Mouse (Mus musculus): ENCODE data around the gene Crb1. TPM values are rescaled to one million over a fixed set of nuclear protein-coding genes. Genes with fewer than 3 reads are reported as not detected.
"Not testable (repeated sequence)": the region's sequence is repeated elsewhere in the genome, so short reads cannot be mapped to it uniquely, and the experiment has no call there.

Gene Crb1
- under 1 TPM; 0.30 to 0.36 TPM for total RNA-seq (2021)

DNA sequence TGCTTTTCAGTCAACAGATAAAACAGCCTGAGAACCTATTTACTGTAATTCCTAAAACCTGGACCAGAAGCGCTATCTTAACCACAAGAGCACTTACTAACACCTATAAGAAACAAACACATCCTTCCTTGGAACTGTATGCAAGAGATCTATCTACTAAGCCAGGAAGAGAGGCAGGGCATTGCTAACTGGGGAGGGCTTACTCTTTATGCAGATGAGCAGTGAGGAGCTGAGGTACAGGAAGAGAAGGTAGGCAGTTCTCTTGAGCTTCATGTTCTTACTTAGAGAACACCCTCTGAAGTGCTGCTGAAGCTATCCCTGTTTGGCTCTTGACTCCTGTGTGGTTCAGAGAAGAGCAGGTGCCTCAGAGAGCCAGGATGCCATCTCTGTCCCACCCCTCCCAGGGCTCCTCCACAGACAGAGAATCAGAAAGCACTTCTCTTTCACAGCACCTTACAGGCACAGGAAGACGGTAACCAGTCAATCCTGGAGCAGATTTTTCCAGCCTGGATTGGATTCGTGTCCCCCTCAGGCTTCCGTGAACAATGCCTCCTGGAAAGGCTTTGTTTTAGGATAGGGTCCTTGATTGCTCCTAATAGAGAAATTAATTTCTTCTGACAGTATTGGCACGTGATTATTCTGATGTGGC lies at the start of gene Crb1:
Crb1 (minus strand) TSS at position 463 of the 649 bp plus-strand sequence.
- intact Hi-C loops (cut with DNase I): no loop called here
- no peak for DNase-seq

DNA sequence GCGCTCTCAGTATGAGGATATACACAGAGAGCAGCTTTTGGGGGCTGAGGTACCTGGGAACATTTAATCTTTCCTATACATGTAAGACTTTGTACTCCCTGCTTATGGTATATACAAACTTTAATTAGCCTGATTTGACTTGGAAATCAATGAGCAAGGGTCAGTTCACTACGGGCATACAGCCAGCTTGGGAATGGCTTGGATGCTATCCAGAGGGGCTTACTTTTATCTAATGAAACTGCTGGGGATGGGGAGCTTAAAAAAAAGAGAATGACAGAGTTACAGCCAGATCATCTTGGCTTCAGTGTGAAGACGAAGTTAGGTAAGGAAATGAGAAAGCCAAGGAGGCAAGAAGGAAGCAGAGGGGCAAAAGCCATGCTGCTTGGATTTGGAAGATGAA lies 48.1 kb upstream of the Crb1 start:
- no peak for DNase-seq

DNA sequence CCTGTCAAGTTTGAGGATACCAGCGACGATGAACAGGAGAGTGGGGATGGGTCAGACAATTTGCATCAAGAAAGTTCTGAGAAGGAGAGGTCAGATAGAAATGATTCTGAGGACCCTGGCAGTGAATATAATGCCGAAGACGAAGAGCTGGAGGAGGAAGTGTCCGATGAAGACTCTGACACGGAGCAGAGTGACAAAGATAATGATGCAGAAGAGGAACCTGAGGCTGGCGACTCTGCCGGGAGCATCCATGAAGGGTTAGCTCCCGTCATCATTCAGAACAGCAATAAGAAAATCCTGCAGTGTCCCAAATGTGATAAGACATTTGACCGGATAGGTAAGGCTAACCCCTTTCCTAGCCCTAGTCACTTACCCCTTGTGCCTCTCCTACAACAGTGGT lies 47.0 kb upstream of the Crb1 start:
- no peak for DNase-seq
- intact Hi-C loops (cut with DNase I): no loop called here

More for the DNA sequence above, 48.1 kb upstream of the Crb1 start:
- intact Hi-C loops (cut with DNase I): no loop called here

DNA sequence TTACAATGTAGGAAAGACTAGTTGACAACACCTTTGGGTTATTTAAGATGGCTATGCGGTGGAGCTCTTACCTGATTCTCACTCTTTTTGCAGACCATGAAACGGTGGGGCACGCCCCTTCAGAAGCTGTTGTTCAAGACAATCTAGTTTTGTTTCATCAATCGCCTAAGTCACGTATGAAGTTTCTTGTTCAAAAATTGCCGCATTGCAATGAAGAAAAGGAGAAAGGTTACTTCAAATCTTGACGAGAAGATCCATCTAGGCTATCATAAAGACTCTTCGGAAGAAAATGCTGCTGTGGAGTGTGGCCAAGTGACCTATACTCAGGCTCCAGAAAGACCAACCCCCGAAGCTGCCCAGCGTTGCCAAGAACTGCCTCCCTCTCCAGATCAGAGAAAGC lies 46.0 kb upstream of the Crb1 start:
- no peak for DNase-seq
- intact Hi-C loops (cut with DNase I): no loop called here

DNA sequence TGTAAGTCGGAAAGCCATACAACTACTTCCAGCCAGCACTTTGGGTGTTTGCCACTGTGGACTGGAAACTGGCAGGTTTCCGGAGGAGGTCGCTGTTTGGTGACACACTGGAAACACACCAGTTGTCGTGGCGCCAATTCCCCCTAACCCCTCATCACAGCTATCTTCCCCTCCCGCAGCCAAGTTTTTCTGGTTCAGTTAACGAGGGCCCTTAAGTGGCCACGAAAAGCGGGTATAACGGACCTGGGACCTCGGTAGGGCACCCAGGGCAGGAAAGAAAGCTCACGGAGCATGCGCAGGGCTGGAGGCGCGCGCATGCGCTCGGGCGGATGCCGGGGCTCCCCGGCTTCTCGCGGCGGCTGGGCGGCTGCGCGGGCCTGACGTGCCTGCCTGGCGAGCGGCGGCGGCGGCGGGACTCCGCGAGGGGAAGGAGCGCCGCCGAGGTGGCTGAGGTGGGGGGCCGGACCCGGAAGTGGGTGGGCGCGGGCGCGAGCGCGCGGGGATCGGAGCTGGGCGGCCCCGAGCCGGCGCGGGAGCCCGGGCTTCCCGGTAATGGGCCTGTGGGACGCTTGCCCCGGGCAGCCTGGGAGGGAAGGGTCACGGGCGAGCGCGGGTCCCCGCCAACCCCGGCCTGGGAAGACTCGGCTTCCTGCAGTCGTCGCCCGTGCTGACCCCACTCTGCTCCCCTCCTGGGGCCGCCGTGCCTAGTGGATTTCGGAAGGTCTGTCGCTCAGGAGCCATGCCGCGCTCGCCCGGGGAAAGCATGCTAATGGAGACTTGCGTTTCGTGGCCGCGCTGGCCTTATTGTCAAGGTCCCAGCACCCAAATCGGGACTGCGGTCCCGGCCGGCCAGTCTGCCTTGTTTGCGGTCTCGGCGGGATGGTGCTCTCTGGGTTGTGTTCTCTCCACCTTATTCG lies 45.2 kb upstream of the Crb1 start, which contains the start of gene Zbtb41:
Zbtb41 (plus strand) TSS at position 414 of the 917 bp plus-strand sequence.
- intact Hi-C loops (cut with DNase I): no loop called here
- peak; percentile 89 to 96 for DNase-seq

DNA sequence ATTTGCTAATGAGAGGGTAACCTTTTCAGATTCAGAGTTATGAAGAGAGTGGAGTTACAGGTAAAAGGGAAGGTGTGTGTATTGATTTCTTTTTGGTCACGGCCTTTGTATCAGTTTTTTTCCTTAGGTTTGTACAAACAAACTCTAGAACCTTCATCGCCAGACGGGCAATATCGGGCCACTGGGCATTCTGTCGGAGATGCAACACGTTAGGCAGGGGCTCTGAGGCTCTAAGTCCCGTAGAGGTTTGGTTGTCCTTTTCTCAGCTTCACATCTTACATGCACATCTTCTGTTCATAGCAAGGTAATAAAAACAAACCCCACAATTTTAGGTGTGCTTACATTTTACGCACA lies 44.6 kb upstream of the Crb1 start:
- no peak for DNase-seq
- intact Hi-C loops (cut with DNase I): no loop called here

DNA sequence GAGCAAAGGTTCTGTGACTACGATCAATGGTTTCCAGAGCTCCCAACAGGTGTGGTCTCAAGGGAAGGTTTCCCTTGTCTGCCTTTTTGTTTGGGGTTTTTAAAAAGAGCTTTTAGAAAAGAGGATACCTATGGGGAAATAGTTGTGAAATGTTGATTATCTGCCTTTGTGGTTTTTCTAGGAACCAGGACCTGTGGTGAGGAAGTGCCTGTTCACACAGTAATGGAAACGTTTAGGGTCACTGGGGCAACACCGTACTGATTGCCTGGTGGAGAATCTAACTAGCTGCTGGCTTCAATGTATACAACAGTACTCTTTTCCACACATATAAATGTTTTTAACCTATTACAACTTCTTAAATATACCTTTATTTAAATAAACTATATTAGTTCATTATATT lies 36.6 kb upstream of the Crb1 start:
- DNase-seq: no peak

DNA sequence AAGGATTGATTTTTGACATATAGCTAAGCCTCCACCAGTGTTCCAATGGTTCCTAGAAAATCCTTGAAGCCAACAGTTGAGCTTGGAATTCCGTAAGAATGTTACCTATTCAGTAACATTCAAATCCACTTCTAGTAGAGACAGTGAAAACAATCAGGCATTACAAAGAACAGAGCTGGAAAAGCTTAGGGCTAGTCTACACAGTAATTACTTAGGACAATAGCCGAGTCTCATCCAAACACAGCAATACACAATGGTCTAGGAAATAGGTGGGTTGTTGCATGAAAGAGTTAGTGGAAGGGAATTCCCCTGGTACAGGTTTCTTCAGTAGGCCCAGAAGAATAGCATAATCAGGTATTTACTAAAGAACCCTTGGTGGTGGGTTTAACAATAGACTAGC lies 35.5 kb upstream of the Crb1 start:
- DNase-seq; intact Hi-C loops (cut with DNase I): not testable (repeated sequence)

More for the DNA sequence above, 36.6 kb upstream of the Crb1 start:
- intact Hi-C loops (cut with DNase I): no loop called here

DNA sequence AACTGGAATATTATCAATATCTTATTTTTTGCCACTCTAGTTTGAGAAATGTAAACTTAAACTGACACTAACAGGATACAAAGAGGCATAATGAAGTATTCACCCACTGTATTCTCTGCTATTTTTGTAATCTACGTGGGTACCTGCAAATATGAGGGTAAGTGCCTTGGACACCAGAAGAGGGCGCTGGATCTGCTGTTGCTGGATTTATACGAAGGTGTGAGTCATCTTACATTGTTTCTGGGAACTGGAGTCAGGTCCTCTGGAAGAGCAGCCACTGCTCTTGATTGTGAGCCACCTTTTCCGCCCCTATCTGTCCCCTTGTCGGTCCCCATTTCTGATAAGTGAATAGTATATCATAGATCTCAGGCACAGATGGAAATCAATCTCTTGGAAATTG lies 30.8 kb upstream of the Crb1 start:
- intact Hi-C loops (cut with DNase I): no loop called here
- DNase-seq: no peak

DNA sequence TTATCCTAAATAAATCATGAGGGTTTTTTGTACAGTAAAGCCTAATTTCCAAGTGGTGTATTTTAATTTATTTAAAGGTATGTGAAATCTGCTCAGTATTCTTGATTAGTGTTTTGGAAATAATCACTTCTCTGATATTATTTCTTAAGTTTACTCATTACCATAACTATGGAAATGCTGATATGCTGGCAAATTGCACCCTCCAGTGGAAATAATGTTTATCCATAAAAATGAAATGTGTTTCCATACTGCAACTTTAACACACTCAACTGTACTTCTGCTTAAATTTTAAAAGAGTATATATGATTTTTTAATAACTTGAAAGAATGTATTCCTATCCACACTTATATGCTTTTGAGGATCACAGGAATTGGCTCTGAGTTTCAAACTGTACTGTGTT lies 28.9 kb upstream of the Crb1 start:
- DNase-seq: no peak
- intact Hi-C loops (cut with DNase I): no loop called here

DNA sequence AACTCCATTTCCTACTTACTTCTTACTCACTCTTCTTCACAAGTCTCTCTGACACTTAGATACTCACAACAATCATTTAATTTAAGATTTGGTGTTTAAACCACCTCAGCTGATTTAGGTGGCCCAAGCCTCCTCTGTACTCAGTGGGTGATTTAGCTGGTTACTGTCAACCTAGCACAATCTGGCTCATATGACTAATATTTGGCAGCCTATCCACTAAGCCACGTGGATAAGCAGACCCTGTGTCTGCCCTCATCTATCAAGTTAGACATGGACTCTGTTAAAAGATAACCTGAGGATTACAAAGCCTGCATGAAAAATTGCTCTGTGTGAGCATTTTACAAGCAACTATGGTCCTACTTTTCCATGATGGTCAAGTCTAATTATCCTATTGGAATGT lies 19.7 kb upstream of the Crb1 start:
- no peak for DNase-seq
- intact Hi-C loops (cut with DNase I): no loop called here

DNA sequence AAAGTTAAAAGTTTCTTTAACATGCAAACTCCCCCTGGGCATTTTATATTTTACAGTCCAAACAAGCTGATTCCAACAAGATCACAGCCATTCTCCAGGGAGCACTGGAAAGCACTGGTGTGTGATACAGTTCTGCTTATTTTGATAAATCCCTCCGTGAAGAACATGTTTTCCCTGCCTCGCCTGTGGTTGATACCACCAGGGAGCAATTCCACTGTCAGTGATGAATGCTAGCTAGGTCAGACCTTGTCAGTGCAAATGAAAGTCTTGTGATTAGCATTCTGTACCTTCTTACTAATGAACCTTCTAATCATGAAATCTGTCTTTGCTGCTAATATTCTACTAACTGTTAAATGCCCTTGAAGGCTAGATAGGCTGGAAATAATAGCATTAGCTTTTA lies 14.8 kb upstream of the Crb1 start:
- no peak for DNase-seq
- intact Hi-C loops (cut with DNase I): no loop called here

DNA sequence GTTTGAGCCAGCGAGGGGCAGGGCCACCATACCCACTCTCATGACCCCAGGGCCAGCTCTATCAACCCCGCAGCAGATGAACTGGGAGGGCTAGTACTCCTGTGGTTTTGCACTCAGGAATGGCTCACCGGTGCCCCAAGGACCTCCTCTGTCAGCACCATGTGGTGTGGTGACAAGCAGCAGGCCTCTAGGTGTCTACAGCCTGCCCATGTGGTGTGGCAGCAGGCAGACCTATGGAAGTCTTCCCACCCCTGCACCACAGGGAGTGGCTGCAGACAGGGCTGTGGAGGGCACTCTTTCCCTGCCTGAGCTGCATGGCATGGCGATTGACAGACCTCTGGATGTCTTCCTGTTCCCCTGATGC lies 2.7 kb upstream of the Crb1 start:
- no peak for DNase-seq
- intact Hi-C loops (cut with DNase I): no loop called here

DNA sequence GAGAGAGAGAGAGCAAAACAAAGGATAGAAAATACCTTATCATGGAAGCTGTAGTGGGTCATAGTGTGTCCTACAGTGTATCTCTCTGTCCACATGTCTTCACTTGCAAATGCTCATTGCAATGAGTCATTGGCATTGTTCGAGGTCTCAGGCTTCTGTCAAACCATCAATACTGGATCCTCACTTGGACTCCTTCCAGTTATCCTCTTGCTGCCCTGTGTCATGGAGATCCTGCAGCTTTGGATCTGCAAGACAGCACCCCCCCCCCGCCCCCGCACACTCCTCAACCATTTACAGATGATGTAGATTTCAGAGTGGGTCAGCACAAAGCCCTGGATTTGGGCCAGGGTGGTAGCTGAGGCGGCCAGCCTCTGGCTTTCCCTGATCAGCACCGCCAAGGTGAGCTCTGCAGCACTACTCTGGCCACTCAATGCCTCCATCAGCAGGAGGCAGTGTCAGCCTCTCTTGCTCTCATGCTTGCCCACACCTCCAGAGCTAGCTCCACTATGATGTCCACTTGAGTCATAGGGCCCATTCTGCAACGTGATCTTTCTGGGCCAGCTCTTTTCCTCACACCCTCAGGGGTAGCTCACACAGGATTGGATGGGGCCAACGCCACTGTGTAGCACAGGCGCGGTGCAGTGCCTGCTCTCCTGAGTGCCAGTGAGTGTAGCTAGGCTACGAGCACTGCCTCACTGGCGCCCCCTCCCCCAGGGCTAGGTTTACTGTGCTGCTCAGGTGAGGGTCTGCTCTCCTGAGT lies 2.1 kb upstream of the Crb1 start:
- intact Hi-C loops (cut with DNase I): no loop called here
- no peak for DNase-seq

DNA sequence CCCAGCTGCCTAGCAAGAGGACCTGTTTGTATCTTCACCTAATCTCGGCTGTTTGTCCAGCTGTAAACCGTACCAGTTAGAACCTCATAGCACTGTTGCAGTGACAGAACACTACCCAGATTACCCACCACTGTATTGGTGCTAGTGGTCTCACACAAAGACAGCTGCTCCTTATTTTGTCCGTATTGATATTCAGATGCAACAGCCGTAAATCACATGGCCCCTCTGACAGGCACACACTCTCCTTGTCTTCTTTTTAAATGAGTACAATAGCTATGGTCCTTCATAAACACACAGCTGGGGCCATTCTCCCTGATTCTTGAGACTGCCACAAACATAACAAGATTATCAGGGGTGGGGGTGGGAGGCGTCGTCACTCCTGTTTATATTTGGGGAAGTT lies 1.0 kb downstream of the Crb1 start:
- intact Hi-C loops (cut with DNase I): no loop called here
- no peak for DNase-seq

DNA sequence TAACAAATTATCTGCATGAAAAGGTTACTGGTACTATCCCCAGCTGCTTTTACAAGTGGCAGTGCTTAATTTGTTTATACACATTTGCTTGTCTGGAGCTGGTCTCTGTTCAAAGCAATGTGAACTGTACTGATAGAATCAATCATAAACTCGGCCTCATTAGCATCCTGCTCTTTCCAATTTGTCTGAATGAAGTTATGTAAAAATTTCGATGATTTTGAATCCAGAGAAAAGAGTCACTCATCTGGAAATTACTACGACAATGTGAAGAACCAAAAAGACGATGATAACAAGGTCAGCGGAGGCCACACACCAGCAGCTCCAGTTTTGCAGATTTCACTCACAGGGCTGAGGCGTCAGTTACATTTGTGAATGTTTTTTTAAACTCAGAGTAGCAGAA lies 5.6 kb downstream of the Crb1 start:
- intact Hi-C loops (cut with DNase I): no loop called here

DNA sequence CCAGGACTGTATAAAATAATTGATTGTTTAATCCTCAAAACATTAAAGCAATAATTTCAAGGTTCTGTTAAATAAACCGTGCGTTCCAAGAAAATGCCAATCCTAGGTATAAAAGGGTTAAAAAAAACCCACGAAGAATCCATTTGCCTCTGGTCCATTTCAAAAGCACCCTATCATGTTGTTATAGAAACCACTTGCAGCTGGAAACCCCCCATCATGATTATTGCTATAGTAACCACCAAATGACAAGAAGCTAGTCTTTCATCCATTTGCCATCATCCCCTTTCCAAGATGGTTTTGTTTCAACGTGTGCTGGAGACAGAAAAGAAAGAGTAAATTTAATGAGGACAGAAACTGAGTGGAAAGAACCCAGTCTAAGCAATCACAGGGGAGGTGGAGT lies 28.3 kb downstream of the Crb1 start:
- DNase-seq: no peak
- intact Hi-C loops (cut with DNase I): no loop called here

More for the DNA sequence above, 5.6 kb downstream of the Crb1 start:
- no peak for DNase-seq

DNA sequence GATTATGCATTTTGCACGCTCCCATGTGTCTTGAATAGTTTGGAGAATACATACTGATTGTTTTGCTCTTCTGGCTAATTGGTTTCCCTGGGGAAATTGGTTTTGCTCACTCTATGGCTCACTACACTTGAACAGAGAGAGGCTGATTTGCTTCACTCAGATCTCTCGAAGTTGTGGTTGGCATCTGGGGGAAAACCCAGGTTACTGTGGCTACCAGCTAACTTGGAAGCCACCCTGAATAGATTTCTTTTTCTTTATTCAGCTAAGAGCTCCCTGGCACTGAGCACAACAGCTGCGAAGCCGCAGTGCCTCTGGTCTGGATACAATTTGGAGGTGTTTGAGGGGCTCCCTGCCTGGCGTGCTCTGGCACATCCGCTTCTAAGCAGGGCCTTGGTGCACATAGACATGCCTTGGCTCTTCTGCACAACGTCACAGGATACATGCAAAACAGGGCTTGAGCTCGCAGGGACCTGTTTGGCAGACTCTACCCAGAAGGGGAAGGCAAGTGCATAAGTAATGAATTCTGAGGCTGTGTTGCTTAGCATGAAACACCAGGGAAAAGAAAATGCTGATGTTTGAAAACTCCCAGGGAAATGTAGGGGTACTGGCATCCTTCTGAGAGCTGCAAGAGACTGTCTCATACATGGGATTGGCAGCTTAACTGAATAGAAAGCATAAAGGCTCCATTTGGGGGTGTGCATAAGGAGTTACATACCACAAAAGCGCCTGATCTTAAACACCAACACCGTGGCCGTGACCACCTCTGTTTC lies 30.1 kb downstream of the Crb1 start:
- intact Hi-C loops (cut with DNase I): no loop called here
- DNase-seq: no peak

DNA sequence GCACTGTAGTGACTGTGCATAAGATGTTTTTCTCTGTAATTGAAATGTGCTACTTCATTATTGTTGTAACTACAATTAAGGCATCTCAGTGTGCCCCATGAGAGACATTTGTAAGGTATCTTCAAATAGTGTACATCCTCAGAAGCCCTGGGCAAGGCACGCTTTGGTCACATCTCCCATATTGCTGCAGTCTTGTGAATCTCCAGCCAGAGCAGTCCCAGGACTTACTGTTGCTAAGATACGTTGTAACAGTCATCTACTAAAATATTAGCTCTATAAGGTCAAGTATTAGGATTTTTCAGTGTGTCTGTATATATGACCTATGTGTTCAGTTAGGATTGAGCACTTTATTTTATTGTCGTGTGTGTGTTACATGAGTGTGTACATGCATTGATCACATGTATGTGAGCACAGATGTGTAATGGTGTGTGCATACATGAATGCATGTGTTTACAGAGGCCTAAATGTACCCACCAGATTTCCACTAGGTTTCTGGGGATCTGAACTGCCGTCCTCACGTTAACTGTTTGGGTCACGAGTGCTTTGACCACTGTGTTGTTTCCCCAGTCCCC lies 30.8 kb downstream of the Crb1 start:
- intact Hi-C loops (cut with DNase I): no loop called here
- no peak for DNase-seq

DNA sequence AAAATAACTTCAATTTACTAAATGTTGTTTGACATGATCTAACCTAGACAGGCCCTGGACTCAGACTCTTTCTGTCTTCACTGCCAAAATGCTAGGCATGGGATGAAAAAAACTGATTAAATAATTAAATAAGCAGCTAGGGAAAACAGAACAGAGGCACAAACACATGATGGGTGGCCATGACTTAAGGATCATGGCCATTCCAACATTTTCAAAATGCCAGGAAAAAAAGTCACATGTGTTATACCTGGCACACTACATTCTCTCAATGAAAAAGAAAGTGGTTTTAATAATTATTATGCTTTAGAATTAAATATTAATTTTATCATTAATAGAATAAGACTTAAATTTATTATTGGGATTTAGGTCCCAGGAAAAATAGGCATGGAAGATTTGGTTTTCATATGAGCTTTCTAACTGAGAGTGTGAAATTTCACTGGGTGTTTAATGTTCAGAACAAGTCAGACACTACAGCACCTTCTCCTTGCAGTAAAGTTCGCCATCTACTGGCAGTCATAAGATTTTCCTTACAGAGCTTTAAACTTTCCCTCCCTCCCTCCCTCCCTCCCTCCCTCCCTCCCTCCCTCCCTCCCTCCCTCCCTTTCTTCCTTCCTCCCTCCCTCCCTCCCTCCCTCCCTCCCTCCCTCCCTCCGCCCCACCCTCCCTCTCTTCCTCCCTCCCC lies 36.6 kb downstream of the Crb1 start:
- intact Hi-C loops (cut with DNase I): no loop called here

More for the DNA sequence above, 36.6 kb downstream of the Crb1 start:
- DNase-seq: no peak
